Mouse (Mus musculus) embryonic facial prominence, embryonic 14.5 days (tissue): ENCODE measurements around the gene Cacna1f. TPM values are rescaled to one million over a fixed set of nuclear protein-coding genes. Genes with fewer than 3 reads are reported as not detected.

ENCODE experiments used
- ATAC-seq: fragments of 200-750 bp; cut with Nextera tagmentation; 2 replicates; pipeline ENCODE4 v1.8.0; 2017; ENCODE audit warnings: low read depth, moderate number of reproducible peaks, moderate TSS enrichment
- DNase-seq: peaks from one replicate; pipeline ENCODE4 v3.0.0-alpha.2; 2015; ENCODE audit warnings: low spot score
- H3K27ac ChIP-seq: fragments of 300-500 bp; sonication (generic); replicated peaks from 2 replicates; pipeline ENCODE4 v1.5.1; 2014; ENCODE audit warnings: low read depth, mild to moderate bottlenecking, low read length, moderate library complexity
- H3K27me3 ChIP-seq: fragments of 300-500 bp; sonication (generic); replicated peaks from 2 replicates; pipeline ENCODE4 v1.6.1; 2014; ENCODE audit warnings: low read length; ENCODE audit not compliant: control insufficient read depth, insufficient read depth
- H3K36me3 ChIP-seq: fragments of 300-500 bp; sonication (generic); 2 replicates; pipeline ENCODE4 v1.6.1; 2014; ENCODE audit warnings: low read length, mixed read lengths; ENCODE audit not compliant: control insufficient read depth, insufficient read depth
- H3K4me1 ChIP-seq: fragments of 300-500 bp; sonication (generic); 2 replicates; pipeline ENCODE4 v1.6.1; 2014; ENCODE audit warnings: antibody characterized with exemption, low read length; ENCODE audit not compliant: control insufficient read depth, insufficient read depth
- H3K4me2 ChIP-seq: fragments of 300-500 bp; sonication (generic); 2 replicates; pipeline ENCODE4 v1.6.1; 2014; ENCODE audit warnings: low read depth, mild to moderate bottlenecking, low read length, moderate library complexity, mixed read lengths
- H3K4me3 ChIP-seq: fragments of 300-500 bp; sonication (generic); 2 replicates; pipeline ENCODE4 v1.5.1; 2014; ENCODE audit warnings: low read depth, mild to moderate bottlenecking, low read length
- H3K9ac ChIP-seq: fragments of 300-500 bp; sonication (generic); 2 replicates; pipeline ENCODE4 v1.6.1; 2014; ENCODE audit warnings: low read depth, mild to moderate bottlenecking, low read length, moderate library complexity, mixed read lengths
- H3K9me3 ChIP-seq: fragments of 300-500 bp; sonication (generic); 2 replicates; pipeline ENCODE4 v1.6.1; 2016; ENCODE audit warnings: low read length; ENCODE audit not compliant: control insufficient read depth
- WGBS: fragments of 180-500 bp; shearing (Covaris S2); extraction: QIAGEN DNeasy Blood & Tissue Kit; methylation state at CpG from one replicate; pipeline ENCODE4 v1.1.7; 2014; 5-methylcytosine and 5-hydroxymethylcytosine counted together
- polyA plus RNA-seq: library from polyadenylated mRNA; unstranded; fragments of >200 nt; fragmentation: Nextera tagmentation; extraction: Ambion mirVana; gene quantifications from 2 replicates; pipeline ENCODE4 v1.2.1, GENCODE M21; 2014

The Cacna1f gene
- polyA plus RNA-seq, 1 experiment from 2014 or later: 0.04 TPM

DNA sequence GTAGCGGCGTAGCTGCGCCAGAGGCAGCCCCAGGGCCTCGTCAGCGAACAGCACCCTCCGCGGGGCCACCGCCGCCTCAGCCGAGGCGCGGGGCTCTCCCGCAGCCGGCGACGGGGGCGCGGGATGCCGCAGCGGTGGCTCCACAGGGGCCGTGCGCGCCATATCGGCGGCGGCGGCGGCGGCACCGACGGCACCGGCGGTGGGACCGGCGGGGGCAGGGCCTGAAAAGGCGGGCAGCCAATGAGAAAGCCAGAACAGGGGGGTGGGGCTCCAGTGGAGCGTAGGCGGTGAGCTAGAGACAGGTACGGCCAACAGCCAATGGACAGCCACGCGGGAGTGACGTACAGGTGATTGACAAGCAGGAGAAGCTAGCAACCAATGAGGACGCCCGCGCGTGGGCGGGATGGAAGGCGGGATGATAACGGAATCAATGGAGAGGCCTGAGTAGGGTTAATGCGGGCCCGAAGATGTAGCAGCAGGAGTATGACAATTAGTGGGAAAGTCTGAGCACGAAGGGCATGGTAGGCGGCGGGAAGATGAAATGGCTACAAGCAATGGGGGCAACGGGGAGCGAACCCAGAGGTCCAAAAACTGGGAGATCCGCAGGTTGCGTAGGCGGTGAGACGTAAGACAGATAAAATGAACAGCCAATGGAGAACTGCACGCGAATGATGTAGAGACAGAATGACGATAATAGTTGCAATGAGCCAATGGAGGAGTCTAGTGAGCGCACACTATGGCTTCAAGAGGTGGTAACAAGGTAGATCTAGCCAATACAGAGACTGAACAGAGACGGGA is 32.6 kb upstream of the Cacna1f start, which contains the start of gene Ppp1r3f:
TSS of gene Ppp1r3f (minus strand) at position 197 of the 798 bp plus-strand sequence.
- peaks cover 5% of the 10 kb centered on the region; the same call in 1 of the 2 replicates for H3K4me1 ChIP-seq
- H3K27ac ChIP-seq: peak within 1 kb of the TSS; percentile 77
- H3K4me3 ChIP-seq: peak within 1 kb of the TSS; percentile 57
- peak; percentile 98 for ATAC-seq
- H3K4me2 ChIP-seq: peak within 1 kb of the TSS; percentile 65
- WGBS: 26% methylated on average over 42 of the region's 65 CpGs
- peak; percentile 98 for DNase-seq
- H3K36me3 ChIP-seq: no peaks in the 10 kb centered on the region
- no peaks in the 10 kb centered on the region for H3K9me3 ChIP-seq
- no peaks in the 10 kb centered on the region for H3K27me3 ChIP-seq
- peak within 1 kb of the TSS; percentile 78 for H3K9ac ChIP-seq

DNA sequence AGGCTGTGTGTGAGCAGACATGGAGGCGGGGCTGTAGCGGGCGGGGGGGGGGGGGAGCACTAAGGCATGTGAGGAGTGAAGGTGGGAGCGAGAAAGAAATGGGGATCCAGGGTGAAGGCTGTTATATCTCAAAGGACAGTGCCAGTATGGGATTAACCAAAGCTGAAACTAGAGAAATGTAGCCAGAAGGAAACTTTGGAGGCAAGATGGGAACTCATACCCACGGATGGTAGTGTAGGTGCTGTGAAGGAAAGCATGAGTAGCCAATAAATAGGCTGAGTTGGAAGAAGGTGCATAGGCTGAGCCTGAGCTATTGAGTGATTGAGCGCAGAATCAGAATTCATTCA is 32.0 kb upstream of the Cacna1f start:
- Histone ChIP-seq H3K9me3 (no peaks in the 10 kb centered on the region), H3K27me3 (no peaks in the 10 kb centered on the region), H3K4me1 (peaks cover 5% of the 10 kb centered on the region; the same call in 1 of the 2 replicates), H3K36me3 (no peaks in the 10 kb centered on the region), H3K27ac (peak overlapping the region; percentile 72; the same call in 1 of the 2 replicates), H3K9ac (peak overlapping the region; percentile 34; the same call in 1 of the 2 replicates), H3K4me2 (peak overlapping the region; percentile 65), H3K4me3 (peak overlapping the region; percentile 57)
- ATAC-seq (no peak), DNase-seq (no peak)
- WGBS: 32% methylated on average over 5 of the region's 6 CpGs

DNA sequence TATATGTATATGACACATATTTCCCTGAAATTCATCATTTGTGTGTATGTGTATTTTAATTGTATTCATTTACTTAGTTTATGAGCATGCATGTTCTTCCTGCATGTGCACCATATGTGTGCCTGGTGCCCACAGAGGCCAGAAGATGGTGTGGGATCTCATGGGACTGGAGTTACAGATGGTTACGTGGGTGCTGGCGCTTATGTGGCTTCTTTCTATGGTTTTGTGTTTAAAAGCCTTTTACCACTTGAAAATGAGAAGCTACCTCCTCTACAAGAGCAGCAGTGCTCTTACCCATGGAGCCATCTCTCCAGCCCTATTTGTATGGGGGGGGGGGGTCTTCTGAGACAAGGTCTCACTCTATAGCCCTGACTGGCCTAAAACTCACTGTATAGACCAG is 25.7 kb upstream of the Cacna1f start:
- H3K36me3 ChIP-seq: 0 out of 2 replicates have a peak, but pooled peaks cover 4% of the 10 kb centered on the region
- H3K9ac ChIP-seq: no peak overlapping the region
- no peak overlapping the region for H3K4me3 ChIP-seq
- no peak for ATAC-seq
- DNase-seq: no peak
- no peak overlapping the region for H3K27ac ChIP-seq
- H3K9me3 ChIP-seq: no peaks in the 10 kb centered on the region
- 98% methylated on average over 2 of the region's 2 CpGs for WGBS
- no peaks in the 10 kb centered on the region for H3K4me1 ChIP-seq
- no peaks in the 10 kb centered on the region for H3K27me3 ChIP-seq
- no peak overlapping the region for H3K4me2 ChIP-seq

DNA sequence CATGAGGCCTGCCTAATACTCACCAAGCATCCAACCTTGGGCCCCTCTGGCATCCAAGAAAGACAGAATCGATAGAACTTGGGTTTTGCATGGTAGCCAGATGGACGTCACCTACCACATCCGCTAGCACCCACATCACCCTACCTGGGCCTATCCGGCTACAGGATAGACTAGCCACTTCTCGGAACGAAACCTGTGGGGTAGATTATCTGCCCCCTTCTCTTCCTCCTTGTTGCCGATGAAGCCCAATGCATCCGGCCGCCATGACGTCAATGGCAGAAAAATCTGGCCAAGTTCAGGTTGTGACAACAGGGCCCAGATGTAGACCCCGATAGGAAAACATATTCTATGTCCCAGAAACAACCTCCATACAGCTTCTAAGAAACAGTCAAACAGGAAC is 23.0 kb upstream of the Cacna1f start:
- 92% methylated on average over 11 of the region's 11 CpGs for WGBS
- DNase-seq: no peak

DNA sequence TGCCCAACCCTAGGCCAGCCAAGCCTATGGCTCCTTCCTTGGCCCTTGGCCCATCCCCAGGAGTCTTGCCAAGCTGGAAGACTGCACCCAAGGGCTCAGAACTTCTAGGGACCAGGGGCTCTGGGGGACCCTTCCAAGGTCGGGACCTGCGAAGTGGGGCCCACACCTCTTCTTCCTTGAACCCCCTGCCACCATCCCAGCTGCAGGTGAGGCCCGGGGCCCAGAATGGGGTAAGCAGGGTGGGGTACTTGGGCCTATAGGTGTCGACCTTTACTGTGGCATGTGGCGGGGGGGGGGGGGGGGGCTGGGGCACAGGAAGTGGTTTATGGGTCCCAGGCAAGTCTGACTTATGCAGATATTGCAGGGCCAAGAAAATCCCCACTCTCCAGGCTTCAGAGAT is 20.5 kb upstream of the Cacna1f start:
- Histone ChIP-seq H3K27me3 (no peaks in the 10 kb centered on the region), H3K9ac (no peak overlapping the region), H3K36me3 (peaks cover 11% of the 10 kb centered on the region; the same call in 1 of the 2 replicates), H3K4me1 (no peaks in the 10 kb centered on the region), H3K4me2 (no peak overlapping the region), H3K27ac (no peak overlapping the region), H3K4me3 (no peak overlapping the region), H3K9me3 (no peaks in the 10 kb centered on the region)
- 73% methylated on average over 3 of the region's 5 CpGs for WGBS
- ATAC-seq (no peak), DNase-seq (no peak)

More for the DNA sequence above, 23.0 kb upstream of the Cacna1f start:
- no peak overlapping the region for H3K9ac ChIP-seq
- no peak overlapping the region for H3K4me2 ChIP-seq
- no peak for ATAC-seq
- H3K27me3 ChIP-seq: no peaks in the 10 kb centered on the region
- H3K4me3 ChIP-seq: no peak overlapping the region
- no peaks in the 10 kb centered on the region for H3K4me1 ChIP-seq
- H3K27ac ChIP-seq: no peak overlapping the region
- no peaks in the 10 kb centered on the region for H3K9me3 ChIP-seq
- H3K36me3 ChIP-seq: 0 out of 2 replicates have a peak, but pooled peaks cover 4% of the 10 kb centered on the region

DNA sequence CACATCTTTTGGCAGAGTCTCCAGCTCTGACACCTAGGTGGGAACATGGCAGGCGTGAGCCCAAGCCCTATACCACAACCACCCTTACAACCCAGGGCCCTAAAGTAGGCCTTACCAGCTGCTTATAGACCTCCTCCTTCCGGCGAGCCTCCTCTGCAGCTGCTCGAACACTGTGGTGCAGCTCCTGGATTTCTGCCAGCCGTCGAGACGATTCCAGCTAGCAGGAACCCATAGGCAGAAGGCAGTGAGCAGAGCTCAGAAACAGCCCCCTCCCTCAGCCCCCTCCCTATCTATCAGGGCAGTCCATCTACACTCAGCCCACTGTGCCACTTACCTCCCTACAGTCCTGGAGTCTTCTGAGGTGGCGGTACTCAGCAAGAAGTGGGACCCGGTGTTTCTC is 11.5 kb upstream of the Cacna1f start:
- Histone ChIP-seq H3K9ac (no peak overlapping the region), H3K27me3 (no peaks in the 10 kb centered on the region), H3K4me3 (no peak overlapping the region), H3K4me2 (no peak overlapping the region), H3K9me3 (no peaks in the 10 kb centered on the region), H3K27ac (no peak overlapping the region), H3K4me1 (no peaks in the 10 kb centered on the region), H3K36me3 (peaks cover 21% of the 10 kb centered on the region)
- no peak for ATAC-seq
- no peak for DNase-seq
- 89% methylated on average over 5 of the region's 9 CpGs for WGBS

DNA sequence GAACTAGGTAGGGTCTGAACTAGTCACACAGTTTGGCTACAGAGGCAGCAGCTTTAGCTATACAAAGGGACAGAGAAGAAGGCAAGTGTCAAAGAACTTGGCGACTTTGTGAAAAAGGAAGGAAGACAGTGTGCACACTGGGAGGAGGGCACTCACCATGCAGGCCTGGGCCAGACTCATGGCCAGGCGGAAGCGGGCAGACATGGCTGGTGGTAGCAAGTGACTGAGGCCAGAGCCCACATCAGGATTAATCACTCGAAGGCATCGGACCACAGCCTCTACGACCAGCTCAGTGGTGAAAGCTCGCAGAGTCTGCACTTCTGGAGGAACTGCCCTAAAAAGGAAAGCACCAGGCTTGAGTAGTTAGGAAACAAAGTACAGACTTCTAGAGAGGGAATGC is 2.9 kb upstream of the Cacna1f start:
- H3K9me3 ChIP-seq: no peaks in the 10 kb centered on the region
- WGBS: 89% methylated on average over 7 of the region's 7 CpGs
- no peak overlapping the region for H3K27ac ChIP-seq
- no peaks in the 10 kb centered on the region for H3K27me3 ChIP-seq
- no peaks in the 10 kb centered on the region for H3K4me1 ChIP-seq
- no peak for ATAC-seq
- peak overlapping the region; percentile 56; the same call in 1 of the 2 replicates for H3K4me2 ChIP-seq
- no peak overlapping the region for H3K4me3 ChIP-seq
- H3K36me3 ChIP-seq: no peaks in the 10 kb centered on the region
- H3K9ac ChIP-seq: no peak overlapping the region
- DNase-seq: no peak

DNA sequence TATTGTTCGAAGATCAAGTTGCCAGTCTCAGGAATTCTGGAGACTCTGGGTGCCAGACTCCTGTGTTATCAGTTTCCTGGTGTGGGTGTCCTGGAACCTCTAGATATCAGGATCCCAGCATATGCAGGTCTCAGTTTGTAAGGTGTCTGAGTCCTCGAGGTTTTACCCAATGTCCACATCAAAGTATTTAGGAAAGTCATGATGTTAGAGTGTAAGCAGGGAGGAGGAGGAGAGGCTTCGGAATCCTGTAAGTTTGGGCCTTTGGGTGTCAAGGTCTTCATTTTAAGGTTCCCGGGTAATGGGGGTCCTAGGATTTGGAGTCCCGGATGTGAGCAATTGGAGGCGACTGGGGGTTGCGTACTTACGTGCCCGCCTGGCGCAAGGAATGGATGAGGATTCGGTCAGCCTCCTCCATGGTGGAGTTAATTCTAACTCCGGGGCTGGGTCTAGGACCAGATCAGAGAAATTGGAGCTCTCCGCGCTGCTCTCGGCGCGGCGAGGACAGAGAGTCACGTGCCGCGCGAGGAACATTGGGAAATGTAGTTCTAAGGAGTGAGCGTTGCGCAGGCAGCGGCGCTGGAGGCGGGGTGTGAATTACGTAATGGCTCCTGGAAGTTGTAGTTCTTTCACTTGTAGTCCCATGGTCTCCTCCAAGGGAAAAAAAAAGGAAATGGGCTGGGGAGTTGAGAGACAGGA is 1.9 kb upstream of the Cacna1f start, which contains the start of gene Ccdc22:
TSS of gene Ccdc22 (minus strand) at position 639 of the 696 bp plus-strand sequence.
- H3K27ac ChIP-seq: no peak within 1 kb of the TSS
- peak within 1 kb of the TSS; percentile 56 for H3K4me2 ChIP-seq
- DNase-seq (peak; percentile 94), ATAC-seq (peak; percentile 97)
- WGBS: 26% methylated on average over 27 of the region's 28 CpGs
- no peaks in the 10 kb centered on the region for H3K27me3 ChIP-seq
- no peaks in the 10 kb centered on the region for H3K4me1 ChIP-seq
- H3K9ac ChIP-seq: peak within 1 kb of the TSS; percentile 66
- peak within 1 kb of the TSS; percentile 48 for H3K4me3 ChIP-seq
- H3K36me3 ChIP-seq: no peaks in the 10 kb centered on the region
- no peaks in the 10 kb centered on the region for H3K9me3 ChIP-seq
